Mouse (Mus musculus) neural tube, embryonic 14.5 days (tissue): Measurements from ENCODE around the gene Pard3b. TPM values are rescaled to one million over a fixed set of nuclear protein-coding genes. Genes with fewer than 3 reads are reported as not detected.

ENCODE experiments used
- ATAC-seq: fragments of 200-750 bp; cut with Nextera tagmentation; 2 replicates; pipeline ENCODE4 v1.8.0; 2017; ENCODE audit warnings: low read depth, mild to moderate bottlenecking, moderate TSS enrichment, moderate library complexity
- H3K27ac ChIP-seq: fragments of 300-500 bp; sonication (generic); 2 replicates; pipeline ENCODE4 v1.5.1; 2014; ENCODE audit warnings: low read depth, mild to moderate bottlenecking, control low read depth, low read length, moderate library complexity, mixed read lengths
- H3K27me3 ChIP-seq: fragments of 300-500 bp; sonication (generic); 2 replicates; pipeline ENCODE4 v1.6.1; 2014; ENCODE audit warnings: low read length; ENCODE audit not compliant: control insufficient read depth, insufficient read depth
- H3K36me3 ChIP-seq: fragments of 300-500 bp; sonication (generic); 2 replicates; pipeline ENCODE4 v1.6.1; 2014; ENCODE audit warnings: low read length, mixed read lengths; ENCODE audit not compliant: control insufficient read depth, insufficient read depth
- H3K4me1 ChIP-seq: fragments of 300-500 bp; sonication (generic); 2 replicates; pipeline ENCODE4 v1.6.1; 2014; ENCODE audit warnings: low read length; ENCODE audit not compliant: control insufficient read depth, insufficient read depth
- H3K4me2 ChIP-seq: fragments of 300-500 bp; sonication (generic); 2 replicates; pipeline ENCODE4 v1.6.1; 2014; ENCODE audit warnings: mild to moderate bottlenecking, low read depth, low read length, control low read depth
- H3K4me3 ChIP-seq: fragments of 300-500 bp; sonication (generic); 2 replicates; pipeline ENCODE4 v1.5.1; 2014; ENCODE audit warnings: low read depth, low read length, control low read depth, mixed read lengths
- H3K9ac ChIP-seq: fragments of 300-500 bp; sonication (generic); replicated peaks from 2 replicates; pipeline ENCODE4 v1.6.1; 2014; ENCODE audit warnings: low read depth, mild to moderate bottlenecking, control low read depth, low read length, mixed read lengths
- H3K9me3 ChIP-seq: fragments of 300-500 bp; sonication (generic); 2 replicates; pipeline ENCODE4 v1.6.1; 2016; ENCODE audit warnings: low read length; ENCODE audit not compliant: control insufficient read depth
- WGBS: fragments of 180-500 bp; shearing (Covaris S2); extraction: QIAGEN DNeasy Blood & Tissue Kit; methylation state at CpG from one replicate; pipeline ENCODE4 v1.1.7; 2014; 5-methylcytosine and 5-hydroxymethylcytosine counted together
- polyA plus RNA-seq: library from polyadenylated mRNA; unstranded; fragments of >200 nt; fragmentation: Nextera tagmentation; extraction: Ambion mirVana; gene quantifications from 2 replicates; pipeline ENCODE4 v1.2.1, GENCODE M21; 2014

Pard3b gene
- polyA plus RNA-seq, 1 experiment from 2014 or later: 9.9 TPM

DNA sequence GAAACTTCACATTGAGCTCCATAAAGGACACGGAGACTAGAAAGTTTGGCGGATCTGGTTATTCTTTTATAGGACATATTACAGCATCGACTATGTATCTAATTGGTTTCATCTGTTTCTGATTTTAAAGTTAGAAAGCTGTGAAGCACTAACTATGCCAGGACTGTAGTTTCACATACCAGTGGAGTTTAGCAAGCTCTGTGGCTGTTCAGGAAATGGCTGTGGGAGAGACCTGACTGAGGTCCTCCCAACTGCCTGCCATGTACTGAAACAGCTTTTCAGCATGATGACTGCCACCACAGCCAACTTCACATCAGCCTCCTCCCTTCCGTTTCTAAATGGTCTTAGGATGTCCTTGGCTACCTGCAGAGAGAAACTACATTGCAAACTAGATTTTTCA is 296.1 kb downstream of the Pard3b start:
- WGBS: 93% methylated on average over 4 of the region's 4 CpGs
- no peak overlapping the region for H3K4me3 ChIP-seq
- no peak overlapping the region for H3K27ac ChIP-seq

DNA sequence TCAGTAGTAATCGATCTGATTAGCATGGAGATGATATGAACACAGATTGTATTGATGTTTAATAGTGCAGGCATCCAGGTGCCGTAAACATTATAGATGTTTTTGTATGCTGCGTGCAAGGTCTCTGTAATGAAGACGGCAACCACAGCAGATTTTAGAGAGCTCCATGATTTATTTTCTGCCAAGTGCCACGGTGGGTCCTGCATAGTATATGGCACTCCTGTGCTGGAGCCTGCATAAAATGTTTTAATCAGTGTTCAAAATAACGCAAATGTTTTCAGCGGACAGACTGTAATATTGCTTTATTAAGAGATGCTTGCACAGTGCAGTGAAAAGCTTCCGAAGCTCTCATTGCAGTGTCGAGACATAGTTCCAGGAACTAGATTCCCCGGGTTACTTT is 301.3 kb downstream of the Pard3b start:
- H3K4me3 ChIP-seq: no peak overlapping the region
- peak; percentile 54; the same call in 1 of the 2 replicates for ATAC-seq
- H3K4me1 ChIP-seq: no peaks in the 10 kb centered on the region
- H3K4me2 ChIP-seq: no peak overlapping the region
- no peaks in the 10 kb centered on the region for H3K27me3 ChIP-seq
- H3K27ac ChIP-seq: no peak overlapping the region
- 49% methylated on average over 10 of the region's 10 CpGs for WGBS
- H3K9me3 ChIP-seq: no peaks in the 10 kb centered on the region; the same call in 1 of the 2 replicates
- H3K9ac ChIP-seq: no peak overlapping the region
- H3K36me3 ChIP-seq: no peaks in the 10 kb centered on the region

More for the DNA sequence above, 296.1 kb downstream of the Pard3b start:
- no peak overlapping the region for H3K9ac ChIP-seq
- H3K4me1 ChIP-seq: no peaks in the 10 kb centered on the region
- H3K9me3 ChIP-seq: no peaks in the 10 kb centered on the region
- ATAC-seq: no peak
- H3K36me3 ChIP-seq: no peaks in the 10 kb centered on the region
- no peaks in the 10 kb centered on the region for H3K27me3 ChIP-seq
- H3K4me2 ChIP-seq: no peak overlapping the region

DNA sequence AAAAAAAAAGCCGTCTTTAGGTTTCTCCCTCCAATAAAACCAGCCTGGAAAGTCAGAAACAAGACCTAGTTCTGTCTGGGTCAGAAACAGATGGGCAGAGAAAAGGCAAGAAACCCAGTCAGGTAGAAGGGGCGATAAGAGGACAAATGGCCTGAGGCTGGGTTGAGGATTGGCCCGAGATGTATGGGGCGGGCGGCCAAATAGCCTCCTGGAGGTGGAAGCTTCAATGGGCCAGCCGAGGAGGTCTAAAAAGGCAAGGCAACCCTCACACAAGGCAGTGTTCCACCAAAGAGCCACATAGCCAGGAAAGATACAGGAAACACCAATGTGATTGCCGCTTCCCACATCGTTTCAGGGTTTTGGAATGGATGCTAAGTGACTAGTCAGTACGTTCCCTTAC is 322.9 kb downstream of the Pard3b start:
- no peaks in the 10 kb centered on the region for H3K9me3 ChIP-seq
- H3K9ac ChIP-seq: no peak overlapping the region
- no peaks in the 10 kb centered on the region for H3K36me3 ChIP-seq
- WGBS: 91% methylated on average over 9 of the region's 9 CpGs
- no peaks in the 10 kb centered on the region for H3K27me3 ChIP-seq
- H3K4me1 ChIP-seq: no peaks in the 10 kb centered on the region
- ATAC-seq: no peak
- no peak overlapping the region for H3K27ac ChIP-seq
- H3K4me2 ChIP-seq: no peak overlapping the region
- H3K4me3 ChIP-seq: no peak overlapping the region

DNA sequence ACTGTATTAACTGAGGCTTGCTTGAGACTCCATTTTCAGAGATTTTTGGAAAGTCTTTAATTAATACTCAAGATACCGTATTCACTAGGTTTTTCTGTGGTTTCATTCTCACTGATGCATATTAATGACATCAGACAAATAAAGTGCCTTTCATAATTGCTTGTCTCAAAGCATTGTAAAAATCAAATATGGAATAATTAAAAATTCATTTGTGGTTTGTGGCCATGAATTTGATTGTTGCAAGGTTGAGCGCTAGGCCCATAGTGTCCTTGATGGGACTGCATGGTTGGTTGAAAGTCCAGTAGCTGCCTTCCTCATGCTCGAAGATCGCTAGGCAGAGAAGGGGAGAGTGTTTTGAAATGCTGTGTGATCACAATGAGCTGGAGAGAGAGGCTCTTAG is 323.9 kb downstream of the Pard3b start:
- ATAC-seq: no peak

DNA sequence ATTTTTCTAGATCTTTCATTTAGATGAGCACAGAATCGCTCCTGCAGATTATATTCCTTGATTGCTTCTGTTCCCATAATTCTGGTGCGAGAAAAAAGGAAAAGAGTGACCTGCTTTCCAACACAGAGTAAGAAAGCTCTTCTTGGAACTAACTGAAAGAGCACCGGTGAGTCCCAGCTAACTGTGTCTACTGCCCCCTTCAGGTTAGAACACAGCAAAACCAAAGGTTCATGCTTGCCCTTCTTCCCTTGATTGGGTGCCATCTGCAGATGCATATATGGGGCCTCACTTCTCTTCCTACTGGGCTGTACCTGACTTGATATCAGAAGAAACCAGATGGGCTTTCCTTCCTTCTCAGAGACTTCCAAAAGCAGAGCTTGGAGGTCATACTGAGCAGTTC is 328.5 kb downstream of the Pard3b start:
- Histone ChIP-seq H3K9me3 (no peaks in the 10 kb centered on the region), H3K4me2 (no peak overlapping the region), H3K9ac (no peak overlapping the region), H3K4me3 (no peak overlapping the region), H3K36me3 (no peaks in the 10 kb centered on the region), H3K27ac (no peak overlapping the region), H3K4me1 (no peaks in the 10 kb centered on the region), H3K27me3 (no peaks in the 10 kb centered on the region)
- 73% methylated on average over 3 of the region's 3 CpGs for WGBS
- ATAC-seq: no peak

More for the DNA sequence above, 323.9 kb downstream of the Pard3b start:
- Histone ChIP-seq H3K4me1 (no peaks in the 10 kb centered on the region), H3K4me2 (no peak overlapping the region), H3K4me3 (no peak overlapping the region), H3K27ac (no peak overlapping the region), H3K9ac (no peak overlapping the region), H3K9me3 (no peaks in the 10 kb centered on the region), H3K36me3 (no peaks in the 10 kb centered on the region), H3K27me3 (no peaks in the 10 kb centered on the region)
- WGBS: 71% methylated on average over 4 of the region's 4 CpGs

DNA sequence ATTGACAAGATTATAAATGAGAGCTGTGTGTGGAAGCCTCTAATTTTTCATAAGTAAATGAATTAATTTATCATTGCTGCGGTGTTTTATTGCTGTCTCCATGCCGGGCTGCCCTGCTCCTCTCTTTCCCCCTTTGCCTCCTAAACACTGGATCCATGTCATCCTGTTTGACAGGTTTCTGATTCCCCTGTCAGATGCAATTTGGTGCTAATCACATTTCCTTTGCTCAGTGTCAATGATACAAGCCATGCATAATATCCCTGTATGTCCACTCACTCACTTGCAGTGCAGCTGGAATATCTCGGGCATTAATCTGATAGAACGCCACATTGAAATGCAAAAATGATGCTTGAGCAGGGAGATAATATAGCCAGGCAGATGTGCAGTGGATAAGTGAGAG is 329.2 kb downstream of the Pard3b start:
- WGBS: 57% methylated on average over 4 of the region's 4 CpGs
- no peak for ATAC-seq
- no peak overlapping the region for H3K27ac ChIP-seq

DNA sequence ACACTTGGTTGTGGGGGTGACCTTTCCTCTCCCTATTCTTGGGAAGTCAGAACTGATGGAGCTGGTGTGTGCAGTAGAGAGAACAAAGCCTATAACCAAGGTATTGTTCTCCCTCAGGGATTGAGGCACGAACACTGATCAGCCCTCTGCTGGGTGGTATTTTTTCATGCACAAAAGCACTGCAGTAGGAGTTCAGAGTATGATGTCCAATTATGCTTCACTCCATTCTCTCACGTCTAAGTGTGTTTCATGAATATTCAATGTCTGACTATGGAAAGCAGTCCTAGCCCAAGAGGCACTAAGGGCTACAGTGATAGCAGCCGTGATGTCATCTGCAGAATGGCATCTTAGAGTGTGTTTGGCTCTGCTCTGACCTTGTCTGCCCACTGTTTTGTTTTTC is 359.1 kb downstream of the Pard3b start:
- Histone ChIP-seq H3K27ac (no peak overlapping the region), H3K4me1 (no peaks in the 10 kb centered on the region), H3K27me3 (no peaks in the 10 kb centered on the region), H3K9ac (no peak overlapping the region), H3K36me3 (no peaks in the 10 kb centered on the region), H3K4me2 (no peak overlapping the region), H3K4me3 (no peak overlapping the region), H3K9me3 (no peaks in the 10 kb centered on the region)
- ATAC-seq: no peak
- 19% methylated on average over 3 of the region's 3 CpGs for WGBS

More for the DNA sequence above, 329.2 kb downstream of the Pard3b start:
- no peaks in the 10 kb centered on the region for H3K9me3 ChIP-seq
- H3K4me2 ChIP-seq: no peak overlapping the region
- no peaks in the 10 kb centered on the region for H3K27me3 ChIP-seq
- H3K4me1 ChIP-seq: no peaks in the 10 kb centered on the region
- H3K36me3 ChIP-seq: no peaks in the 10 kb centered on the region
- no peak overlapping the region for H3K4me3 ChIP-seq
- H3K9ac ChIP-seq: no peak overlapping the region

DNA sequence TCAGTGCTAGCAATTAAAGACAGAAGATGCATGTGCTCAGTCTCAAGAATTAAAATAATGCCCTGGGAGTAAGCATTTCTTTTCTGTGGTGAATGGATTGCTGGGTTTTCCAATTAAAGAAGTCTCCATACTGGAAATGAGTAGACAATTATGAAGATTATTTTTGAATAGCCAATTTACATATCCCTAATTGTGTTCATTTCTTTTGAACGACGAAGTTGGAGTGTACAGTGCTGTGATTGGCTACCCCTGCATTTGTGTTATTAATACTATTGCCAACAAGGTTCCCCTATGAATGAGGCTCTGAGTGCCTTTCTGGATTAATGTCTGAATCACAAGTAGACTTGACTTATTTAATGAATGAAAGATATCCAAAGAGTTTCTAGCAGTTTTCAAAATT is 370.2 kb downstream of the Pard3b start:
- no peaks in the 10 kb centered on the region for H3K4me1 ChIP-seq
- H3K27ac ChIP-seq: no peak overlapping the region
- H3K9ac ChIP-seq: no peak overlapping the region
- H3K4me2 ChIP-seq: no peak overlapping the region
- no peak for ATAC-seq
- H3K9me3 ChIP-seq: no peaks in the 10 kb centered on the region
- H3K27me3 ChIP-seq: no peaks in the 10 kb centered on the region
- H3K36me3 ChIP-seq: no peaks in the 10 kb centered on the region
- no peak overlapping the region for H3K4me3 ChIP-seq
- 62% methylated on average over 2 of the region's 2 CpGs for WGBS

DNA sequence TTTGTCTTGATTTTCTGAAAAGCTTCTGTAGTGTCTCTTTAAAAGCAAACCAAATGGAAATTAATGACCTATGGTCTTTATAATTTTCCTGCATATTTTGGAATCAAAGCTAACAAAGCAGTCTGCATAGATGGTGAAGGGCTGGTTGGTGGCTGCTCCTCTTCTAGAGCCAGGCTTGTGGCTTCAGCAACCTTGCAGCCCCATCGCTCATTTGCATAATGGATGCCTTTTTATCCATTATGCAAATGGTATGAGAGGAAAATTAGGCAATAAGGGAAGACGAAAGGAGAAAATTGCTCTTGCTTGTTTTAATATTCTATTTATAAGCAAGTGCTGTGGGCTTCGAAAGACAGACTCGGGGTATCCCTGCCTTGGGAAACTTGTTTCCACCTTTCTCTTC is 373.1 kb downstream of the Pard3b start:
- no peak for ATAC-seq

More for the DNA sequence above, 373.1 kb downstream of the Pard3b start:
- 55% methylated on average over 4 of the region's 4 CpGs for WGBS
- H3K36me3 ChIP-seq: no peaks in the 10 kb centered on the region
- no peak overlapping the region for H3K27ac ChIP-seq
- no peak overlapping the region for H3K4me2 ChIP-seq
- H3K27me3 ChIP-seq: no peaks in the 10 kb centered on the region
- H3K9ac ChIP-seq: no peak overlapping the region
- H3K4me3 ChIP-seq: no peak overlapping the region
- no peaks in the 10 kb centered on the region for H3K4me1 ChIP-seq
- H3K9me3 ChIP-seq: no peaks in the 10 kb centered on the region
